Mouse (Mus musculus) heart, postnatal 14 days (tissue): ENCODE measurements around the gene Hspbp1. TPM values are rescaled to one million over a fixed set of nuclear protein-coding genes. Genes with fewer than 3 reads are reported as not detected.

Source experiments
- DNase-seq, 2 experiments: peaks; one replicate each; pipeline ENCODE4 v3.0.0; 2021 to 2022
- intact Hi-C: fragments of 180-260 bp; cut with DNase I; formaldehyde crosslinking; loops from one replicate; pipeline ENCODE4 v1.15.1; 2025
- total RNA-seq, 2 experiments: library from RNA; stranded (reverse); gene quantifications; 2 replicates each; pipeline ENCODE4 v1.2.3; 2021

Gene Hspbp1
- total RNA-seq, 2 experiments from 2014 or later: 29.2 to 33.7 TPM

DNA sequence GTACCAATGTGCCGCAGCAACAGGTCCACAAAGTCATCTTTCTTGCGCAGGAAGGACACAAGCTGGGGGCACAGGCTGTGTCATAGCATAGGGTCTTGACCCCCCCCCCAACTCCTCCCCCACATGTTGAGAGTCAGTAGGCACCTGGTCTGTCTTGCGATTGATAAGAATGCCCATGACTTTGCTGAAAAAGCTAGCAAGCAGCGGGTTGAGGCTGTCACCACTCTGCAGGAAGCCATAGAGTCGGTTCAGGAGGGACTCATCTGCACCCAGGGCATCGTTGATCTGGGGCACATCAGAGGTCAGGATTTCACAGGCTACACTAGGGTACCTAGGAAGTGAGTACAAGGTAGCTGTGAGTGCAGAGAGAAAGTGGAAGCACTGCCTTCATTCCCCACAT is 41.6 kb downstream of the Hspbp1 start:
- intact Hi-C loops: no loop called here

DNA sequence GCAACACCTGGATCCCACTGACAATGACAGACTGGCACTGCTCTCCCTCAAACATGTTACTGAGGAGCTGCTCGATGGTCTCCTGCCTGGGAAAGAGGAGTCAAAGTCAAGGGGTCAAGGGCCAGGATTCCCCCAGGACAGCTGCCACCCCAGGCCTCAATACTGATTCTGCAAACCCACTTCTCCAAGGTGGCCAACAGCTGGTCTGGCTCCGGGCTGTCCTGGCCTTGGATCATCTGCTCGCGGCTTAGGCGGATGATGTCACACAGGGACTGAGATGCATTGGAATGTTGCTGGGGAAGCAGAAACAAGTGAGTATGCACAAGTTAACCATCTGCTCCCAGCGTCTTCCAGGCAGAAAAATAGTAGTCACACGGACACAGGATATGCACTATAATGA is 42.9 kb downstream of the Hspbp1 start:
- intact Hi-C loops: no loop called here
- no peak for DNase-seq

More for the DNA sequence above, 41.6 kb downstream of the Hspbp1 start:
- DNase-seq: no peak

- no peak for DNase-seq
- intact Hi-C loops: no loop called here
These were observed 43.7 kb downstream of the Hspbp1 start for GRCm38 (mm10) chr7:4641155-4641554.

DNA sequence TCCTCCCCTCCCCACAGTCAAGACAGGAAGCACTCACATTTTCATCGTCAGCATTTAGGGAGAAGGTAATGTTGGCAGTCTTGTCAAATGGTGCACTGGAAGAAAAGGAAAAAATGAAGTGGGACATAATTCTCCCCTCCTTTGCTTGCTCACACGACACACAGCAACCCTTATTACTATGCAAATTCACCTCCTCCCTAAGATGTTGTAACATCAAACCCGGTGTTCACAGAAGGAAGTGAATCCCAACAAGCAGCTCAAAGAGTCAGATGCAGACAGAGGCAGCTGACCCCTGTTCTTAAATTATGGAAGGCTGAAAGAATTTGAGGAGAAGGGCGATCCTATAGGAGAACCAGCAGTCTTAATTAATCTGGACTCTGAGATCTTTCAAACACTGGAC is 48.7 kb downstream of the Hspbp1 start:
- DNase-seq: no peak
- intact Hi-C loops: no loop called here

- DNase-seq: no peak
- intact Hi-C loops: no loop called here
These were observed 53.8 kb downstream of the Hspbp1 start, which contains the start of gene Tmem86b for GRCm38 (mm10) chr7:4631031-4631430. Tmem86b (minus strand) TSS chr7:4631422.

GRCm38 (mm10) chr7:4630198-4630597 is 54.7 kb downstream of the Hspbp1 start:
- intact Hi-C loops: no loop called here
- no peak for DNase-seq

- DNase-seq: no peak
- intact Hi-C loops: loop anchor here (10.0 kb wide), 1 partner anchor 315 kb away; no protein-coding TSS in a partner anchor
These were observed 55.3 kb downstream of the Hspbp1 start for GRCm38 (mm10) chr7:4629586-4629985.

GRCm38 (mm10) chr7:4625928-4626327 is 58.9 kb downstream of the Hspbp1 start:
- DNase-seq: no peak
- intact Hi-C loops: loop anchor here (2.0 to 10.0 kb wide), 2 partner anchors 181 to 319 kb away; no protein-coding TSS in a partner anchor

GRCm38 (mm10) chr7:4624343-4624742 is 60.5 kb downstream of the Hspbp1 start:
- no peak for DNase-seq
- intact Hi-C loops: loop anchor here (2.0 to 10.0 kb wide), 3 partner anchors 168 to 320 kb away; partner anchors contain the start of gene Rpl28

- peak; percentile 43 to 58 for DNase-seq
- intact Hi-C loops: loop anchor here (2.0 to 10.0 kb wide), 3 partner anchors 169 to 321 kb away; partner anchors contain the start of gene Rpl28
These were observed 61.2 kb downstream of the Hspbp1 start for GRCm38 (mm10) chr7:4623544-4624189.

- intact Hi-C loops: loop anchor here (5.0 to 10.0 kb wide), 2 partner anchors 172 to 325 kb away; partner anchors contain the start of gene Rpl28
- DNase-seq: peak; percentile 51 to 64
These were observed 64.9 kb downstream of the Hspbp1 start for GRCm38 (mm10) chr7:4619979-4620378.

DNA sequence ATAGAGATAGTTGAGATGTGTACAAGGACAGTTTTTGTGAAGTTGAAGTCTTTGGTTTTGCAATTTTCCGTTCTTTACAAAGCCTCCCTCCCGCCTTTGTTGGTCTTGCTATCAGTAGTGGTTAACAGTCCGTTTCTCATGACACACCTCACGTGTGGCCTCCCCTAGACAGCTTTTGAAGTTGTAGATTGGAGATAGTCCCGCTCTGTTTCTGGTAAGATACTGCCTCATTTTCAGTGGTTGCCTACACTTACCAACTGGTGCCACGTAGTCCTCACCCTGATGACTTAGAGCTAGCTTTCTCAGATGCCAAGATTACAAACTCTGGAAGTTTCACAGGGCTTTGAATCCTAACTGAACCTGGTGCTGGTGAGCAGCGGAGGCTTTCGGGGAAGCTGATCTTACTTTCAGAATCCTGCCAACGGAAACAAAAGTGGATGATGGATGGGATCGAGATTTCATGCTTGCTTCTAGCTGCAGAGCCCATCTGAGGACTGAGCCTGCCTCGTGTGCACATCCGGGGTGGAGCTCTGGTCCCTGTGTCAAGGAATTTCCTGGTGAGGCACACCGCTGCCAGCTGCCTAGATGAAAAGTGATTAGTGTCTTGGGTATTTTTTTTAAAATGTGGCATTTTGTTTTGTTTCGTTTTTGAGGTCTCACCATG is 71.0 kb downstream of the Hspbp1 start:
- intact Hi-C loops: no loop called here
- DNase-seq: no peak

- intact Hi-C loops: no loop called here
- DNase-seq: no peak
These were observed 71.9 kb downstream of the Hspbp1 start for GRCm38 (mm10) chr7:4612956-4613355.

DNA sequence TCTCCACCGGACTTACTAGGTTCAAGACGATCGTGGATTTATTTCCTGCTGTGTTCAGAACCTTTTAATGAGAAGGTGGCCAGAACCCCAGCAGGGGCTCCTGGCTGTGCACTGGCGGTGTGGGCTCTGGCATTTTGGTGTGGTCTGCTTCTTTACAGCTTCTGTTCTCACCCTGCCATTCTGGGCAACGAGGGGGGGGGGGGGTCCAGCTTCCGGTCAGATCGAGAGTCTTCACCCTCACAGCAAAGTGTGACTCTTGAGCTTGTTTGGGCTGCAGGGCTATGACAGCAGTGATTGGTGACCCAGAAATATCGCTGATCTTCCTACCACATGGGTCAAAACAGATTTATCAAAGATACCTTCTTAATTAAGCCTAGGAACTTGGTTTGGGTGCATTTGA is 72.5 kb downstream of the Hspbp1 start:
- intact Hi-C loops: no loop called here

DNA sequence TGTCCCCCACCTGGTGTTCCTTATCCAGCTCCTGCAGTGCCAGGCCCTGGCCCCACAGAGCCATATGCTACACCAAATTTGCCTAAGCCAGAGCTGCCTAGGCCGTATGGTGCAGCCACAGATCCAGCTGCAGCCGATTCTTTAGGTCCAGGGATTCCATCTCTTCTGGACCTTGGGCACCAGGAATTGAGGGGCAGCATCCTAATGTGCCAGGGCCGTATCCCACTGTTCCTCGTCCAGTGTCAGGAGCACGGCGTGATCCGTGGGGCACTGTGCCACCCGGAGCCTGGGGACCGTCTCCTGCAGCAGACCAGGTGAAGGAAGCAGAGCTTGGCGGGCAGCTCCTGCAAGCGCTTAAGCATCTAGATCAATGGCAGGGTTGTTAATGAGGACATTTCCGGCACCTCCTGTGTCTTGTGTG is 72.9 kb downstream of the Hspbp1 start:
- no peak for DNase-seq
- intact Hi-C loops: no loop called here

More for the DNA sequence above, 72.5 kb downstream of the Hspbp1 start:
- DNase-seq: no peak

DNA sequence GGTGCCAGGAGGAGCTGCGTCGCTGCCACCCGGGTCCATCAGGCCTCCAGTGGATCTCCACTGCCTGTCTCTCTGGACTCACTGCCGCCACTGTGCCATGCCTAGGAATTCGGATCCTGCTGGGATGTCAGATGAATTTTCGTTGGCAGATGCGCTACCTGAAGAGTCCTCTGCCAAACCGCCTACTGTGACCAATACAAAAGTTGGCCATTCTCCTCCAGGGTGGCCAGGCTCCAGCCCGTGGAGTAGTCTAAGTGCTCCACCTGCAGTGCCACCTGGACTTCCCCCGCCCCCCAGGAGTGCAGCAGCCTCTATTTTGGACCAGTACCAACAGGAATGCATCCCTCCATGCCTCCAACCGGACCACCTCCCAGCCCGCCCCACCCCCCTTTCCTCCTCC is 73.4 kb downstream of the Hspbp1 start:
- intact Hi-C loops: no loop called here

More for the DNA sequence above, 73.4 kb downstream of the Hspbp1 start:
- no peak for DNase-seq

Other genes with a start within 250 kb of the Hspbp1 start
- 10 to 100 TPM; 31.0 to 32.1 TPM for gene Rdh13, start 239.4 kb downstream of the Hspbp1 start, total RNA-seq
- gene Eps8l1, start 224.4 kb downstream of the Hspbp1 start, total RNA-seq: 1 to 10 TPM; 3.1 to 4.9 TPM
- gene Ppp1r12c, start 183.4 kb downstream of the Hspbp1 start, total RNA-seq: 10 to 100 TPM; 76.0 to 82.1 TPM
- 10 to 100 TPM; 25.4 to 33.6 TPM for gene Tnnt1, start 168.7 kb downstream of the Hspbp1 start, total RNA-seq
- 1,000 to 10,000 TPM; 7,272 to 7,308 TPM for gene Tnni3, start 160.8 kb downstream of the Hspbp1 start, total RNA-seq
- 1 to 10 TPM; 1.8 to 1.9 TPM for gene Dnaaf3, start 152.6 kb downstream of the Hspbp1 start, total RNA-seq
- 1 to 10 TPM; 1.4 to 1.9 TPM for gene Syt5, start 137.5 kb downstream of the Hspbp1 start, total RNA-seq
- not detected for gene Ptprh, start 81.0 kb downstream of the Hspbp1 start, total RNA-seq
- 1 to 10 TPM; 6.8 to 7.4 TPM for gene Tmem86b, start 53.6 kb downstream of the Hspbp1 start, total RNA-seq
- gene Ppp6r1, start 26.0 kb downstream of the Hspbp1 start, total RNA-seq: 10 to 100 TPM; 73.7 to 78.8 TPM
- 1 to 10 TPM; 1.6 to 1.8 TPM for gene Brsk1, start 5.5 kb upstream of the Hspbp1 start, total RNA-seq
- gene Tmem150b, start 40.2 kb upstream of the Hspbp1 start, total RNA-seq: not detected
- gene Kmt5c, start 55.0 kb upstream of the Hspbp1 start, total RNA-seq: 10 to 100 TPM; 30.5 to 31.9 TPM
- 1 to 10 TPM; 5.2 to 7.0 TPM for gene Cox6b2, start 68.0 kb upstream of the Hspbp1 start, total RNA-seq
- not detected for gene Fam71e2, start 86.2 kb upstream of the Hspbp1 start, total RNA-seq
- gene Il11, start 97.8 kb upstream of the Hspbp1 start, total RNA-seq: under 1 TPM in 1 of 2 experiments, not detected in 1; 0.12 TPM
- not detected for gene Tmem190, start 97.9 kb upstream of the Hspbp1 start, total RNA-seq
- gene Tmem238, start 104.6 kb upstream of the Hspbp1 start, total RNA-seq: 1 to 10 TPM; 4.2 to 4.3 TPM
- gene Rpl28, start 107.8 kb upstream of the Hspbp1 start, total RNA-seq: 100 to 1,000 TPM; 469 to 532 TPM
- gene Ube2s, start 127.5 kb upstream of the Hspbp1 start, total RNA-seq: 100 to 1,000 TPM in 1 of 2 experiments, 10 to 100 TPM in 1; 97.9 to 112 TPM
- gene Shisa7, start 159.6 kb upstream of the Hspbp1 start, total RNA-seq: under 1 TPM in 1 of 2 experiments, not detected in 1; 0.05 TPM
- gene Isoc2b, start 185.2 kb upstream of the Hspbp1 start, total RNA-seq: 1 to 10 TPM; 3.1 to 4.2 TPM
- gene Isoc2a, start 192.1 kb upstream of the Hspbp1 start, total RNA-seq: 10 to 100 TPM; 22.9 to 27.0 TPM
- gene Gm36210, start 221.4 kb upstream of the Hspbp1 start, total RNA-seq: not detected
- 1 to 10 TPM; 9.4 to 9.6 TPM for gene Zfp628, start 230.1 kb upstream of the Hspbp1 start, total RNA-seq
- gene Nat14, start 237.0 kb upstream of the Hspbp1 start, total RNA-seq: 1 to 10 TPM; 5.9 to 6.1 TPM
- 1 to 10 TPM; 7.8 TPM for gene Ssc5d, start 240.7 kb upstream of the Hspbp1 start, total RNA-seq